Mouse (Mus musculus) heart, embryonic 13.5 days (tissue): ENCODE data around the gene Traf4. TPM values are rescaled to one million over a fixed set of nuclear protein-coding genes. Genes with fewer than 3 reads are reported as not detected.
"Not testable (repeated sequence)": the region's sequence is repeated elsewhere in the genome, so short reads cannot be mapped to it uniquely, and the experiment has no call there.

Experiments
- ATAC-seq: fragments of 200-750 bp; cut with Nextera tagmentation; 2 replicates; pipeline ENCODE4 v1.8.0; 2017; ENCODE audit warnings: moderate TSS enrichment; ENCODE audit not compliant: insufficient number of reproducible peaks, low FRiP score, low TSS enrichment; ENCODE audit errors: extremely low read depth
- H3K27ac ChIP-seq: fragments of 300-500 bp; sonication (generic); replicated peaks from 2 replicates; pipeline ENCODE4 v1.5.1; 2015; ENCODE audit warnings: moderate library complexity, mild to moderate bottlenecking, inconsistent platforms
- H3K27me3 ChIP-seq: fragments of 300-500 bp; sonication (generic); replicated peaks from 2 replicates; pipeline ENCODE4 v1.6.1; 2015; ENCODE audit warnings: mild to moderate bottlenecking, inconsistent platforms
- H3K36me3 ChIP-seq: fragments of 300-500 bp; sonication (generic); 2 replicates; pipeline ENCODE4 v1.6.1; 2015; ENCODE audit warnings: mild to moderate bottlenecking, inconsistent platforms
- H3K4me1 ChIP-seq: fragments of 300-500 bp; sonication (generic); 2 replicates; pipeline ENCODE4 v1.6.1; 2015; ENCODE audit warnings: inconsistent platforms
- H3K4me2 ChIP-seq: fragments of 300-500 bp; sonication (generic); 2 replicates; pipeline ENCODE4 v1.6.1; 2015; ENCODE audit warnings: inconsistent platforms, mild to moderate bottlenecking, moderate library complexity
- H3K4me3 ChIP-seq: fragments of 300-500 bp; sonication (generic); 2 replicates; pipeline ENCODE4 v1.5.1; 2015; ENCODE audit warnings: moderate library complexity, mild to moderate bottlenecking, inconsistent platforms
- H3K9ac ChIP-seq: fragments of 300-500 bp; sonication (generic); 2 replicates; pipeline ENCODE4 v1.6.1; 2015; ENCODE audit warnings: inconsistent platforms, mild to moderate bottlenecking, moderate library complexity
- H3K9me3 ChIP-seq: fragments of 300-500 bp; sonication (generic); 2 replicates; pipeline ENCODE4 v1.6.1; 2016; ENCODE audit warnings: inconsistent platforms
- WGBS: fragments of 180-500 bp; shearing (Covaris S2); methylation state at CpG from one replicate; pipeline ENCODE4 v1.1.7; 2015; ENCODE audit warnings: mixed read lengths; 5-methylcytosine and 5-hydroxymethylcytosine counted together
- polyA plus RNA-seq: library from polyadenylated mRNA; unstranded; fragments of >200 nt; fragmentation: Nextera tagmentation; extraction: Ambion mirVana; gene quantifications from 2 replicates; pipeline ENCODE4 v1.2.1, GENCODE M21; 2015

The Traf4 gene
- polyA plus RNA-seq, 1 experiment from 2014 or later, result 43.0 TPM

- Histone ChIP-seq H3K4me3 (no peak overlapping the region), H3K9me3 (no peaks in the 10 kb centered on the region), H3K4me1 (peaks cover 12% of the 10 kb centered on the region), H3K36me3 (peaks cover 100% of the 10 kb centered on the region), H3K27me3 (no peaks in the 10 kb centered on the region), H3K27ac (no peak overlapping the region), H3K4me2 (no peak overlapping the region), H3K9ac (no peak overlapping the region)
- 88% methylated on average over 13 of the region's 13 CpGs for WGBS
- no peak for ATAC-seq
These were observed 11.6 kb downstream of the Traf4 start for GRCm38 (mm10) chr11:78153778-78154177.

- Histone ChIP-seq H3K4me1 (peaks cover 12% of the 10 kb centered on the region; the same call in 1 of the 2 replicates), H3K9me3 (no peaks in the 10 kb centered on the region), H3K36me3 (peaks cover 99% of the 10 kb centered on the region), H3K27me3 (no peaks in the 10 kb centered on the region), H3K27ac (peak overlapping the region; percentile 26), H3K9ac (no peak overlapping the region; the same call in 1 of the 2 replicates), H3K4me3 (no peak overlapping the region), H3K4me2 (no peak overlapping the region)
- WGBS, result 67% methylated on average over 9 of the region's 9 CpGs
- ATAC-seq, result no peak
These were observed 12.8 kb downstream of the Traf4 start for GRCm38 (mm10) chr11:78152299-78153231.

- no peak for ATAC-seq
- H3K9ac ChIP-seq, result no peak overlapping the region
- peaks cover 12% of the 10 kb centered on the region; the same call in 1 of the 2 replicates for H3K4me1 ChIP-seq
- WGBS, result 37% methylated on average over 1 of the region's 1 CpGs
- H3K36me3 ChIP-seq, result peaks cover 98% of the 10 kb centered on the region
- no peaks in the 10 kb centered on the region for H3K27me3 ChIP-seq
- H3K4me2 ChIP-seq, result no peak overlapping the region
- H3K9me3 ChIP-seq, result no peaks in the 10 kb centered on the region
- no peak overlapping the region for H3K4me3 ChIP-seq
- no peak overlapping the region for H3K27ac ChIP-seq
These were observed 14.2 kb downstream of the Traf4 start for GRCm38 (mm10) chr11:78151161-78151560.

GRCm38 (mm10) chr11:78146707-78147543 lies 18.5 kb downstream of the Traf4 start:
- H3K27ac ChIP-seq, result no peak overlapping the region

GRCm38 (mm10) chr11:78146168-78146567 lies 19.2 kb downstream of the Traf4 start:
- H3K9ac ChIP-seq, result no peak overlapping the region
- no peak overlapping the region for H3K27ac ChIP-seq
- no peak overlapping the region for H3K4me3 ChIP-seq
- H3K27me3 ChIP-seq, result no peaks in the 10 kb centered on the region
- H3K4me1 ChIP-seq, result peaks cover 13% of the 10 kb centered on the region
- H3K36me3 ChIP-seq, result peaks cover 81% of the 10 kb centered on the region
- WGBS, result 80% methylated on average over 5 of the region's 5 CpGs
- no peaks in the 10 kb centered on the region for H3K9me3 ChIP-seq
- ATAC-seq, result no peak
- H3K4me2 ChIP-seq, result no peak overlapping the region

More at GRCm38 (mm10) chr11:78146707-78147543, 18.5 kb downstream of the Traf4 start:
- peaks cover 5% of the 10 kb centered on the region for H3K4me1 ChIP-seq
- no peak overlapping the region for H3K9ac ChIP-seq
- no peak for ATAC-seq
- peaks cover 88% of the 10 kb centered on the region for H3K36me3 ChIP-seq
- H3K27me3 ChIP-seq, result no peaks in the 10 kb centered on the region
- H3K9me3 ChIP-seq, result no peaks in the 10 kb centered on the region
- H3K4me2 ChIP-seq, result no peak overlapping the region
- H3K4me3 ChIP-seq, result no peak overlapping the region
- 93% methylated on average over 6 of the region's 6 CpGs for WGBS

- H3K4me3 ChIP-seq, result no peak overlapping the region
- no peak for ATAC-seq
- H3K4me1 ChIP-seq, result peaks cover 30% of the 10 kb centered on the region
- no peak overlapping the region for H3K9ac ChIP-seq
- H3K4me2 ChIP-seq, result no peak overlapping the region
- no peaks in the 10 kb centered on the region for H3K9me3 ChIP-seq
- WGBS, result 86% methylated on average over 2 of the region's 2 CpGs
- peaks cover 55% of the 10 kb centered on the region for H3K36me3 ChIP-seq
- no peak overlapping the region for H3K27ac ChIP-seq
- H3K27me3 ChIP-seq, result no peaks in the 10 kb centered on the region
These were observed 21.9 kb downstream of the Traf4 start for GRCm38 (mm10) chr11:78143520-78143919.

- no peaks in the 10 kb centered on the region for H3K27me3 ChIP-seq
- H3K36me3 ChIP-seq, result peaks cover 28% of the 10 kb centered on the region
- H3K4me1 ChIP-seq, result peaks cover 51% of the 10 kb centered on the region
- no peak for ATAC-seq
- WGBS, result 32% methylated on average over 5 of the region's 5 CpGs
- no peak overlapping the region for H3K4me3 ChIP-seq
- H3K27ac ChIP-seq, result peak overlapping the region; percentile 22; the same call in 1 of the 2 replicates
- peak overlapping the region; percentile 10; the same call in 1 of the 2 replicates for H3K4me2 ChIP-seq
- H3K9me3 ChIP-seq, result no peaks in the 10 kb centered on the region
- H3K9ac ChIP-seq, result no peak overlapping the region
These were observed 24.7 kb downstream of the Traf4 start for GRCm38 (mm10) chr11:78140665-78141064.

GRCm38 (mm10) chr11:78138023-78138422 lies 27.4 kb downstream of the Traf4 start:
- peak overlapping the region; percentile 46 for H3K27ac ChIP-seq

GRCm38 (mm10) chr11:78137584-78137983 lies 27.8 kb downstream of the Traf4 start:
- ATAC-seq, result no peak
- peak overlapping the region; percentile 46 for H3K27ac ChIP-seq
- WGBS, result 61% methylated on average over 4 of the region's 4 CpGs

More at GRCm38 (mm10) chr11:78138023-78138422, 27.4 kb downstream of the Traf4 start:
- 67% methylated on average over 3 of the region's 3 CpGs for WGBS
- Histone ChIP-seq H3K4me2 (no peak overlapping the region), H3K4me3 (no peak overlapping the region), H3K27me3 (no peaks in the 10 kb centered on the region), H3K9ac (no peak overlapping the region), H3K9me3 (no peaks in the 10 kb centered on the region), H3K36me3 (peaks cover 3% of the 10 kb centered on the region), H3K4me1 (peaks cover 66% of the 10 kb centered on the region)
- no peak for ATAC-seq

GRCm38 (mm10) chr11:78136132-78136531 lies 29.3 kb downstream of the Traf4 start:
- Histone ChIP-seq H3K4me3 (no peak overlapping the region), H3K4me2 (no peak overlapping the region), H3K9me3 (no peaks in the 10 kb centered on the region), H3K4me1 (peaks cover 65% of the 10 kb centered on the region), H3K27me3 (no peaks in the 10 kb centered on the region), H3K36me3 (peaks cover 9% of the 10 kb centered on the region; the same call in 1 of the 2 replicates), H3K27ac (no peak overlapping the region), H3K9ac (no peak overlapping the region)
- no peak for ATAC-seq
- 70% methylated on average over 1 of the region's 1 CpGs for WGBS

More at GRCm38 (mm10) chr11:78137584-78137983, 27.8 kb downstream of the Traf4 start:
- Histone ChIP-seq H3K4me3 (no peak overlapping the region), H3K9ac (no peak overlapping the region), H3K36me3 (no peaks in the 10 kb centered on the region), H3K4me2 (no peak overlapping the region), H3K9me3 (no peaks in the 10 kb centered on the region), H3K27me3 (no peaks in the 10 kb centered on the region), H3K4me1 (peaks cover 71% of the 10 kb centered on the region)

GRCm38 (mm10) chr11:78135314-78135713 lies 30.1 kb downstream of the Traf4 start:
- not testable (repeated sequence) for H3K36me3 ChIP-seq, H3K4me2 ChIP-seq, H3K9me3 ChIP-seq, H3K27me3 ChIP-seq, H3K4me3 ChIP-seq, H3K27ac ChIP-seq, H3K9ac ChIP-seq, ATAC-seq
- H3K4me1 ChIP-seq, result peaks cover 57% of the 10 kb centered on the region
- 89% methylated on average over 7 of the region's 7 CpGs for WGBS
